ENCODE assay signal across 20 mouse cellular contexts in genomic region chr11:54125982-54126648, GRCm38 (mm10). TPM values are rescaled to one million over a fixed set of nuclear protein-coding genes. Genes with fewer than 3 reads are reported as not detected.
DNase-seq lines count a peak whose midpoint lies in the region; ATAC-seq lines count a peak whose summit lies in the region.
"Had no signal": no experiment of that assay in that cellular context is flagged by ENCODE, and none has a peak within 500 bp of the region (broad histone marks: within the 10 kb centered on the region; RNA-seq: fewer than 3 reads in every experiment).

No protein-coding gene starts in this region.

- peak overlapping the region; percentile 73 for H3K27ac ChIP-seq in embryonic facial prominence, embryonic 13.5 days
- no peak overlapping the region for H3K27ac ChIP-seq in embryonic facial prominence, embryonic 10.5 days (replicated peaks)
- no peak overlapping the region for H3K27ac ChIP-seq in neural tube, embryonic 15.5 days (replicated peaks)
- H3K27ac ChIP-seq in limb, embryonic 12.5 days: 0 out of 2 replicates have a peak overlapping the region, but pooled peaks have one; percentile 45
- peak overlapping the region; percentile 54; the same call in 1 of the 2 replicates for H3K27ac ChIP-seq in limb, embryonic 15.5 days
- H3K27ac ChIP-seq in midbrain, embryonic 15.5 days: no peak overlapping the region
- H3K27ac ChIP-seq: forebrain, embryonic 10.5 days; heart, adult 2 months; hindbrain, embryonic 12.5 days; hindbrain, embryonic 15.5 days had no signal

- no peak for ATAC-seq in embryonic facial prominence, embryonic 13.5 days (ENCODE audit: insufficient number of reproducible peaks, insufficient read depth, low FRiP score, low TSS enrichment, low read depth)
- no peak for ATAC-seq in neural tube, embryonic 15.5 days (ENCODE audit: low FRiP score)
- peak; percentile 47 for ATAC-seq in limb, embryonic 12.5 days (ENCODE audit: insufficient number of reproducible peaks, insufficient read depth, low FRiP score, low TSS enrichment, low read depth)
- ATAC-seq in limb, embryonic 15.5 days (ENCODE audit: insufficient number of reproducible peaks, low FRiP score, low TSS enrichment, low read depth): no peak
- ATAC-seq in midbrain, embryonic 15.5 days (replicated peaks): no peak
- ATAC-seq: activated CD4-positive, CD25-positive, alpha-beta regulatory T cell, adult 4 months had no signal

- peaks cover 42% of the 10 kb centered on the region for H3K36me3 ChIP-seq in embryonic facial prominence, embryonic 13.5 days
- H3K36me3 ChIP-seq in embryonic facial prominence, embryonic 10.5 days (replicated peaks): peaks cover 31% of the 10 kb centered on the region
- H3K36me3 ChIP-seq in neural tube, embryonic 15.5 days: 0 out of 2 replicates have a peak, but pooled peaks cover 4% of the 10 kb centered on the region
- H3K36me3 ChIP-seq in limb, embryonic 12.5 days: peaks cover 32% of the 10 kb centered on the region
- peaks cover 39% of the 10 kb centered on the region for H3K36me3 ChIP-seq in limb, embryonic 15.5 days
- no peaks in the 10 kb centered on the region for H3K36me3 ChIP-seq in midbrain, embryonic 15.5 days (replicated peaks)
- H3K36me3 ChIP-seq: hindbrain, embryonic 12.5 days; hindbrain, embryonic 15.5 days had no signal

- no peak for DNase-seq in embryonic facial prominence, embryonic 10.5 days (ENCODE audit: low spot score)
- no peak for DNase-seq in neural tube, embryonic 10.5 days (ENCODE audit: extremely low spot score, low spot score)
- no peak for DNase-seq in testis, postnatal 10 days (ENCODE audit: low spot score)
- DNase-seq: adrenal gland, adult 8-10 months; adrenal gland, postnatal 25 days; cerebellum, adult 11-12 months; cerebellum, adult 8-10 months; cerebellum, postnatal 36 days; gastrocnemius, postnatal 25 days had no signal

- no peaks in the 10 kb centered on the region for H3K27me3 ChIP-seq in embryonic facial prominence, embryonic 13.5 days
- H3K27me3 ChIP-seq in embryonic facial prominence, embryonic 10.5 days (replicated peaks; ENCODE audit: low read depth, poor library complexity, severe bottlenecking): no peaks in the 10 kb centered on the region
- H3K27me3 ChIP-seq in neural tube, embryonic 15.5 days (replicated peaks): no peaks in the 10 kb centered on the region
- H3K27me3 ChIP-seq in limb, embryonic 12.5 days: peaks cover 22% of the 10 kb centered on the region
- peaks cover 15% of the 10 kb centered on the region; the same call in 1 of the 2 replicates for H3K27me3 ChIP-seq in limb, embryonic 15.5 days
- H3K27me3 ChIP-seq in midbrain, embryonic 15.5 days (replicated peaks): no peaks in the 10 kb centered on the region
- H3K27me3 ChIP-seq: hindbrain, embryonic 12.5 days; hindbrain, embryonic 15.5 days had no signal

- H3K4me1 ChIP-seq in embryonic facial prominence, embryonic 13.5 days: peaks cover 26% of the 10 kb centered on the region
- H3K4me1 ChIP-seq in embryonic facial prominence, embryonic 10.5 days: no peaks in the 10 kb centered on the region
- H3K4me1 ChIP-seq in neural tube, embryonic 15.5 days: peaks cover 21% of the 10 kb centered on the region
- H3K4me1 ChIP-seq in limb, embryonic 12.5 days (replicated peaks): peaks cover 31% of the 10 kb centered on the region
- H3K4me1 ChIP-seq in limb, embryonic 15.5 days: peaks cover 27% of the 10 kb centered on the region
- H3K4me1 ChIP-seq in midbrain, embryonic 15.5 days: peaks cover 15% of the 10 kb centered on the region

- no peaks in the 10 kb centered on the region for H3K9me3 ChIP-seq in embryonic facial prominence, embryonic 13.5 days
- H3K9me3 ChIP-seq in embryonic facial prominence, embryonic 10.5 days: no peaks in the 10 kb centered on the region
- H3K9me3 ChIP-seq in neural tube, embryonic 15.5 days (replicated peaks): no peaks in the 10 kb centered on the region
- H3K9me3 ChIP-seq in limb, embryonic 12.5 days: no peaks in the 10 kb centered on the region
- no peaks in the 10 kb centered on the region for H3K9me3 ChIP-seq in limb, embryonic 15.5 days
- H3K9me3 ChIP-seq in midbrain, embryonic 15.5 days: no peaks in the 10 kb centered on the region
- H3K9me3 ChIP-seq: forebrain, embryonic 10.5 days; heart, embryonic 10.5 days; hindbrain, embryonic 12.5 days; hindbrain, embryonic 15.5 days had no signal

- H3K4me3 ChIP-seq in embryonic facial prominence, embryonic 13.5 days: no peak overlapping the region
- H3K4me3 ChIP-seq in embryonic facial prominence, embryonic 10.5 days: no peak overlapping the region
- H3K4me3 ChIP-seq in neural tube, embryonic 15.5 days (replicated peaks): no peak overlapping the region
- no peak overlapping the region for H3K4me3 ChIP-seq in limb, embryonic 12.5 days (replicated peaks)
- H3K4me3 ChIP-seq in limb, embryonic 15.5 days: no peak overlapping the region
- no peak overlapping the region for H3K4me3 ChIP-seq in midbrain, embryonic 15.5 days
- H3K4me3 ChIP-seq: forebrain, embryonic 10.5 days; heart, adult 2 months; heart, embryonic 10.5 days; hindbrain, embryonic 12.5 days; hindbrain, embryonic 15.5 days had no signal

- 74% methylated on average over 18 of the region's 18 CpGs for WGBS in embryonic facial prominence, embryonic 13.5 days
- WGBS in embryonic facial prominence, embryonic 10.5 days: 89% methylated on average over 18 of the region's 18 CpGs
- WGBS in neural tube, embryonic 15.5 days: 68% methylated on average over 18 of the region's 18 CpGs
- 22% methylated on average over 18 of the region's 18 CpGs for WGBS in limb, embryonic 12.5 days
- WGBS in limb, embryonic 15.5 days: 28% methylated on average over 18 of the region's 18 CpGs
- WGBS in midbrain, embryonic 15.5 days: 78% methylated on average over 18 of the region's 18 CpGs

- no peak overlapping the region for H3K9ac ChIP-seq in embryonic facial prominence, embryonic 13.5 days
- no peak overlapping the region for H3K9ac ChIP-seq in neural tube, embryonic 15.5 days (replicated peaks)
- H3K9ac ChIP-seq in limb, embryonic 12.5 days (replicated peaks): no peak overlapping the region
- no peak overlapping the region for H3K9ac ChIP-seq in limb, embryonic 15.5 days
- no peak overlapping the region for H3K9ac ChIP-seq in midbrain, embryonic 15.5 days
- H3K9ac ChIP-seq: hindbrain, embryonic 12.5 days; hindbrain, embryonic 15.5 days had no signal

- H3K4me2 ChIP-seq in embryonic facial prominence, embryonic 13.5 days: no peak overlapping the region
- peak overlapping the region; percentile 9; the same call in 1 of the 2 replicates for H3K4me2 ChIP-seq in neural tube, embryonic 15.5 days
- H3K4me2 ChIP-seq in limb, embryonic 12.5 days: peak overlapping the region; percentile 52
- no peak overlapping the region for H3K4me2 ChIP-seq in limb, embryonic 15.5 days
- no peak overlapping the region for H3K4me2 ChIP-seq in midbrain, embryonic 15.5 days
- H3K4me2 ChIP-seq: hindbrain, embryonic 12.5 days had no signal

RNA-seq across cellular contexts. Expression of gene P4ha2, which starts 26.2 kb away (rescaled TPM):
- polyA plus RNA-seq in embryonic facial prominence, embryonic 13.5 days (2015; fragmentation: Nextera tagmentation; extraction: Ambion mirVana): 68.2 and 76.4 TPM in 2 replicates
- 36.5 and 36.8 TPM in 2 replicates for polyA plus RNA-seq in embryonic facial prominence, embryonic 10.5 days (2016; fragmentation: Nextera tagmentation; extraction: Ambion mirVana)
- polyA plus RNA-seq in neural tube, embryonic 15.5 days (2015; fragmentation: Nextera tagmentation; extraction: Ambion mirVana): 16.7 and 18.5 TPM in 2 replicates
- polyA plus RNA-seq in limb, embryonic 12.5 days (2016; fragmentation: Nextera tagmentation; extraction: Ambion mirVana): 52.7 and 56.6 TPM in 2 replicates
- 132 and 149 TPM in 2 replicates for polyA plus RNA-seq in limb, embryonic 15.5 days (2015; fragmentation: Nextera tagmentation; extraction: Ambion mirVana)
- 10.0 and 10.3 TPM in 2 replicates for polyA plus RNA-seq in midbrain, embryonic 15.5 days (2015; fragmentation: Nextera tagmentation; extraction: Ambion mirVana)
- polyA plus RNA-seq: activated CD4-positive, CD25-positive, alpha-beta regulatory T cell, adult 4 months had no signal

RNA-seq across cellular contexts. Expression of gene Pdlim4, which starts 57.3 kb away (rescaled TPM):
- polyA plus RNA-seq in embryonic facial prominence, embryonic 13.5 days (2015; fragmentation: Nextera tagmentation; extraction: Ambion mirVana): 168 and 172 TPM in 2 replicates
- 91.1 and 112 TPM in 2 replicates for polyA plus RNA-seq in embryonic facial prominence, embryonic 10.5 days (2016; fragmentation: Nextera tagmentation; extraction: Ambion mirVana)
- polyA plus RNA-seq in neural tube, embryonic 15.5 days (2015; fragmentation: Nextera tagmentation; extraction: Ambion mirVana): 34.4 and 45.7 TPM in 2 replicates
- 188 and 205 TPM in 2 replicates for polyA plus RNA-seq in limb, embryonic 12.5 days (2016; fragmentation: Nextera tagmentation; extraction: Ambion mirVana)
- polyA plus RNA-seq in limb, embryonic 15.5 days (2015; fragmentation: Nextera tagmentation; extraction: Ambion mirVana): 125 and 136 TPM in 2 replicates
- 22.3 and 26.8 TPM in 2 replicates for polyA plus RNA-seq in midbrain, embryonic 15.5 days (2015; fragmentation: Nextera tagmentation; extraction: Ambion mirVana)

Comparison
In these comparisons a context has a peak if more than half of its experiments do, and no peak if none do; other contexts are left out.
1. H3K27ac ChIP-seq: peak in embryonic facial prominence, embryonic 13.5 days (single experiment), limb, embryonic 12.5 days (single experiment) and limb, embryonic 15.5 days (single experiment); none in embryonic facial prominence, embryonic 10.5 days (single experiment), neural tube, embryonic 15.5 days (single experiment) and midbrain, embryonic 15.5 days (single experiment).
2. H3K4me2 ChIP-seq: peak in neural tube, embryonic 15.5 days (single experiment) and limb, embryonic 12.5 days (single experiment); none in embryonic facial prominence, embryonic 13.5 days (single experiment), limb, embryonic 15.5 days (single experiment) and midbrain, embryonic 15.5 days (single experiment).